8 mouse cellular contexts compared by ENCODE assay signal in genomic region chr5:115476107-115476727, GRCm38 (mm10). TPM values are rescaled to one million over a fixed set of nuclear protein-coding genes. Genes with fewer than 3 reads are reported as not detected.
DNase-seq lines count a peak whose midpoint lies in the region; ATAC-seq and TF ChIP-seq lines count a peak whose summit lies in the region.

No protein-coding gene starts in this region.

- DNase-seq in layer of hippocampus, adult 2 months (ENCODE audit: low spot score in 2 of 2), result no peak
- no peak for DNase-seq in layer of hippocampus, postnatal 36 days
- no peak for DNase-seq in layer of hippocampus, adult 9-10 months (ENCODE audit: low spot score)
- DNase-seq in layer of hippocampus, postnatal 14 days (ENCODE audit: low spot score in 2 of 2), result no peak
- DNase-seq in spleen, postnatal 36 days (ENCODE audit: low spot score in 2 of 2), result no peak

- H3K27ac ChIP-seq in layer of hippocampus, adult 2 months, result 0 out of 2 replicates have a peak overlapping the region, but pooled peaks have one; percentile 57
- H3K27ac ChIP-seq in embryonic facial prominence, embryonic 15.5 days (replicated peaks), result 0 out of 2 replicates have a peak overlapping the region, but pooled peaks have one; percentile 11
- H3K27ac ChIP-seq in intestine, embryonic 15.5 days, result no peak overlapping the region
- no peak overlapping the region for H3K27ac ChIP-seq in neural tube, embryonic 12.5 days

- WGBS in embryonic facial prominence, embryonic 15.5 days, result 35% methylated on average over 12 of the region's 12 CpGs
- 42% methylated on average over 12 of the region's 12 CpGs for WGBS in intestine, embryonic 15.5 days
- WGBS in neural tube, embryonic 12.5 days, result 40% methylated on average over 12 of the region's 12 CpGs

- H3K9ac ChIP-seq in embryonic facial prominence, embryonic 15.5 days, result 0 out of 2 replicates have a peak overlapping the region, but pooled peaks have one; percentile 12
- no peak overlapping the region for H3K9ac ChIP-seq in intestine, embryonic 15.5 days
- H3K9ac ChIP-seq in neural tube, embryonic 12.5 days, result 0 out of 2 replicates have a peak overlapping the region, but pooled peaks have one; percentile 40

- H3K4me2 ChIP-seq in embryonic facial prominence, embryonic 15.5 days (replicated peaks), result peak overlapping the region; percentile 58
- H3K4me2 ChIP-seq in intestine, embryonic 15.5 days (replicated peaks), result peak overlapping the region; percentile 59
- H3K4me2 ChIP-seq in neural tube, embryonic 12.5 days (replicated peaks), result peak overlapping the region; percentile 59

- H3K36me3 ChIP-seq in embryonic facial prominence, embryonic 15.5 days, result peaks cover 11% of the 10 kb centered on the region
- H3K36me3 ChIP-seq in intestine, embryonic 15.5 days, result peaks cover 6% of the 10 kb centered on the region; the same call in 1 of the 2 replicates
- peaks cover 8% of the 10 kb centered on the region; the same call in 1 of the 2 replicates for H3K36me3 ChIP-seq in neural tube, embryonic 12.5 days

- H3K9me3 ChIP-seq in embryonic facial prominence, embryonic 15.5 days (replicated peaks), result no peaks in the 10 kb centered on the region
- H3K9me3 ChIP-seq in intestine, embryonic 15.5 days, result no peaks in the 10 kb centered on the region
- H3K9me3 ChIP-seq in neural tube, embryonic 12.5 days, result no peaks in the 10 kb centered on the region

- TF ChIP-seq CTCF in layer of hippocampus, adult 2 months (conservative IDR thresholded peaks at IDR 0.05), result no peak

- peak; percentile 28 for ATAC-seq in embryonic facial prominence, embryonic 15.5 days (ENCODE audit: insufficient number of reproducible peaks, low FRiP score, low TSS enrichment, low read depth)
- ATAC-seq in intestine, embryonic 15.5 days, result peak; percentile 32; the same call in 1 of the 2 replicates
- no peak for ATAC-seq in neural tube, embryonic 12.5 days (ENCODE audit: low FRiP score, low read depth)

- H3K4me1 ChIP-seq in embryonic facial prominence, embryonic 15.5 days, result peaks cover 16% of the 10 kb centered on the region
- H3K4me1 ChIP-seq in intestine, embryonic 15.5 days (replicated peaks), result peaks cover 9% of the 10 kb centered on the region
- H3K4me1 ChIP-seq in neural tube, embryonic 12.5 days, result peaks cover 6% of the 10 kb centered on the region

- peak overlapping the region; percentile 43; the same call in 1 of the 2 replicates for H3K4me3 ChIP-seq in layer of hippocampus, adult 2 months
- H3K4me3 ChIP-seq in embryonic facial prominence, embryonic 15.5 days (replicated peaks), result peak overlapping the region; percentile 46
- H3K4me3 ChIP-seq in intestine, embryonic 15.5 days (replicated peaks), result peak overlapping the region; percentile 35
- peak overlapping the region; percentile 27 for H3K4me3 ChIP-seq in neural tube, embryonic 12.5 days

- no peaks in the 10 kb centered on the region for H3K27me3 ChIP-seq in embryonic facial prominence, embryonic 15.5 days
- no peaks in the 10 kb centered on the region for H3K27me3 ChIP-seq in intestine, embryonic 15.5 days (replicated peaks)
- H3K27me3 ChIP-seq in neural tube, embryonic 12.5 days (replicated peaks), result peaks cover 15% of the 10 kb centered on the region

RNA-seq across cellular contexts. Expression of gene Sirt4, which starts 8.3 kb away (rescaled TPM):
- 10 to 100 TPM; 37.8 to 56.5 TPM for total RNA-seq in layer of hippocampus, adult 2 months (2021)
- 10 to 100 TPM; 46.4 to 50.7 TPM for total RNA-seq in layer of hippocampus, postnatal 36 days (2021)
- 29.2 and 32.8 TPM in 2 replicates for polyA plus RNA-seq in embryonic facial prominence, embryonic 15.5 days (2015; fragmentation: Nextera tagmentation; extraction: Ambion mirVana)
- 18.6 and 19.8 TPM in 2 replicates for polyA plus RNA-seq in intestine, embryonic 15.5 days (2015; fragmentation: Nextera tagmentation; extraction: Ambion mirVana)
- polyA plus RNA-seq in neural tube, embryonic 12.5 days (2016; fragmentation: Nextera tagmentation; extraction: Ambion mirVana), result 23.8 and 24.9 TPM in 2 replicates
- total RNA-seq in layer of hippocampus, postnatal 14 days (2021), result 10 to 100 TPM; 25.8 to 28.3 TPM

RNA-seq across cellular contexts. Expression of gene Pla2g1b, which starts 10.2 kb away (rescaled TPM):
- not detected for total RNA-seq in layer of hippocampus, adult 2 months (2021)
- total RNA-seq in layer of hippocampus, postnatal 36 days (2021), result not detected
- polyA plus RNA-seq in embryonic facial prominence, embryonic 15.5 days (2015; fragmentation: Nextera tagmentation; extraction: Ambion mirVana), result not detected in 2 replicates
- polyA plus RNA-seq in intestine, embryonic 15.5 days (2015; fragmentation: Nextera tagmentation; extraction: Ambion mirVana), result 2.1 and 2.9 TPM in 2 replicates
- not detected in 2 replicates for polyA plus RNA-seq in neural tube, embryonic 12.5 days (2016; fragmentation: Nextera tagmentation; extraction: Ambion mirVana)
- not detected for total RNA-seq in layer of hippocampus, postnatal 14 days (2021)

RNA-seq across cellular contexts. Expression of gene Pxn, which starts 30.3 kb away (rescaled TPM):
- total RNA-seq in layer of hippocampus, adult 2 months (2021), result 10 to 100 TPM; 40.8 to 47.3 TPM
- 10 to 100 TPM; 39.8 to 46.1 TPM for total RNA-seq in layer of hippocampus, postnatal 36 days (2021)
- 51.5 and 52.8 TPM in 2 replicates for polyA plus RNA-seq in embryonic facial prominence, embryonic 15.5 days (2015; fragmentation: Nextera tagmentation; extraction: Ambion mirVana)
- 56.9 and 58.2 TPM in 2 replicates for polyA plus RNA-seq in intestine, embryonic 15.5 days (2015; fragmentation: Nextera tagmentation; extraction: Ambion mirVana)
- 29.4 and 33.5 TPM in 2 replicates for polyA plus RNA-seq in neural tube, embryonic 12.5 days (2016; fragmentation: Nextera tagmentation; extraction: Ambion mirVana)
- total RNA-seq in layer of hippocampus, postnatal 14 days (2021), result 10 to 100 TPM; 33.1 to 38.7 TPM

RNA-seq across cellular contexts. Expression of gene Msi1, which starts 46.8 kb away (rescaled TPM):
- 10 to 100 TPM; 48.6 to 52.4 TPM for total RNA-seq in layer of hippocampus, adult 2 months (2021)
- total RNA-seq in layer of hippocampus, postnatal 36 days (2021), result 10 to 100 TPM; 52.1 to 53.0 TPM
- 14.1 and 19.1 TPM in 2 replicates for polyA plus RNA-seq in embryonic facial prominence, embryonic 15.5 days (2015; fragmentation: Nextera tagmentation; extraction: Ambion mirVana)
- polyA plus RNA-seq in intestine, embryonic 15.5 days (2015; fragmentation: Nextera tagmentation; extraction: Ambion mirVana), result 8.7 and 10.4 TPM in 2 replicates
- 122 and 129 TPM in 2 replicates for polyA plus RNA-seq in neural tube, embryonic 12.5 days (2016; fragmentation: Nextera tagmentation; extraction: Ambion mirVana)
- 10 to 100 TPM; 70.6 to 71.8 TPM for total RNA-seq in layer of hippocampus, postnatal 14 days (2021)

Comparison
In these comparisons a context has a peak if more than half of its experiments do, and no peak if none do; other contexts are left out.
1. H3K27ac ChIP-seq: peak in layer of hippocampus, adult 2 months (single experiment) and embryonic facial prominence, embryonic 15.5 days (single experiment); none in intestine, embryonic 15.5 days (single experiment) and neural tube, embryonic 12.5 days (single experiment).
2. Peak in every context shown above with its lines, with median percentiles within 50 percentile points of each other: H3K4me3 ChIP-seq and H3K4me2 ChIP-seq.